Mouse (Mus musculus): Measurements from ENCODE around the gene Scaf11. TPM values are rescaled to one million over a fixed set of nuclear protein-coding genes. Genes with fewer than 3 reads are reported as not detected.

Scaf11 gene
- polyA plus RNA-seq, 2 experiments: 51.4 to 93.7 TPM

- no peaks in the 10 kb centered on the region for H3K27me3 ChIP-seq (ENCODE audit: control insufficient read depth, insufficient read depth, low read length)
- H3K9me3 ChIP-seq (ENCODE audit: control insufficient read depth, low read length): no peaks in the 10 kb centered on the region
- 76% methylated on average over 3 of the region's 3 CpGs for WGBS
- no peak overlapping the region for H3K4me3 ChIP-seq (replicated peaks; ENCODE audit: low read length)
- H3K4me1 ChIP-seq (ENCODE audit: control insufficient read depth, insufficient read depth, low read length): peaks cover 22% of the 10 kb centered on the region
- H3K9ac ChIP-seq (ENCODE audit: low read depth, low read length, severe bottlenecking): no peak overlapping the region
- ATAC-seq (ENCODE audit: low FRiP score, low read depth) (no peak), DNase-seq (ENCODE audit: low spot score) (no peak)
- H3K4me2 ChIP-seq (replicated peaks; ENCODE audit: low read depth, low read length, severe bottlenecking): no peak overlapping the region
- no peak overlapping the region for H3K27ac ChIP-seq (replicated peaks; ENCODE audit: low read depth, low read length)
- peaks cover 3% of the 10 kb centered on the region; the same call in 1 of the 2 replicates for H3K36me3 ChIP-seq (ENCODE audit: control insufficient read depth, insufficient read depth, low read length)
- TF ChIP-seq POLR2A (IDR thresholded peaks at IDR 0.05; ENCODE audit: borderline replicate concordance, extremely low read depth, insufficient read depth, insufficient read length): no peak
These were observed 3.3 kb downstream of the Scaf11 start for GRCm38 (mm10) chr15:96457338-96457664.

- Histone ChIP-seq H3K36me3 (ENCODE audit: control insufficient read depth, insufficient read depth, low read length) (peaks cover 5% of the 10 kb centered on the region), H3K27ac (replicated peaks; ENCODE audit: low read depth, low read length) (no peak overlapping the region), H3K27me3 (ENCODE audit: control insufficient read depth, insufficient read depth, low read length) (no peaks in the 10 kb centered on the region), H3K9ac (ENCODE audit: low read depth, low read length, severe bottlenecking) (no peak overlapping the region), H3K4me3 (replicated peaks; ENCODE audit: low read length) (no peak overlapping the region), H3K4me2 (replicated peaks; ENCODE audit: low read depth, low read length, severe bottlenecking) (no peak overlapping the region), H3K4me1 (ENCODE audit: control insufficient read depth, insufficient read depth, low read length) (peaks cover 17% of the 10 kb centered on the region), H3K9me3 (ENCODE audit: control insufficient read depth, low read length) (no peaks in the 10 kb centered on the region)
- DNase-seq (ENCODE audit: low spot score): no peak
- no peak for TF ChIP-seq POLR2A (IDR thresholded peaks at IDR 0.05; ENCODE audit: borderline replicate concordance, extremely low read depth, insufficient read depth, insufficient read length)
- WGBS: 81% methylated on average over 5 of the region's 5 CpGs
- ATAC-seq (ENCODE audit: low FRiP score, low read depth): no peak
These were observed 3.8 kb downstream of the Scaf11 start for GRCm38 (mm10) chr15:96456651-96457337.

- H3K4me3 ChIP-seq (replicated peaks; ENCODE audit: low read length): no peak overlapping the region
These were observed 4.9 kb downstream of the Scaf11 start for GRCm38 (mm10) chr15:96455595-96456214.

GRCm38 (mm10) chr15:96453346-96453745, 7.3 kb downstream of the Scaf11 start:
- no peaks in the 10 kb centered on the region for H3K9me3 ChIP-seq (ENCODE audit: control insufficient read depth, low read length)
- no peaks in the 10 kb centered on the region for H3K27me3 ChIP-seq (ENCODE audit: control insufficient read depth, insufficient read depth, low read length)
- no peak overlapping the region for H3K4me3 ChIP-seq (replicated peaks; ENCODE audit: low read length)
- H3K4me1 ChIP-seq (ENCODE audit: control insufficient read depth, insufficient read depth, low read length): peaks cover 8% of the 10 kb centered on the region; the same call in 1 of the 2 replicates
- H3K9ac ChIP-seq (ENCODE audit: low read depth, low read length, severe bottlenecking): no peak overlapping the region
- 95% methylated on average over 1 of the region's 1 CpGs for WGBS
- H3K27ac ChIP-seq (replicated peaks; ENCODE audit: low read depth, low read length): no peak overlapping the region
- no peak for DNase-seq (ENCODE audit: low spot score)
- TF ChIP-seq POLR2A (IDR thresholded peaks at IDR 0.05; ENCODE audit: borderline replicate concordance, extremely low read depth, insufficient read depth, insufficient read length): no peak
- no peak overlapping the region for H3K4me2 ChIP-seq (replicated peaks; ENCODE audit: low read depth, low read length, severe bottlenecking)
- ATAC-seq (ENCODE audit: low FRiP score, low read depth): no peak
- peaks cover 19% of the 10 kb centered on the region for H3K36me3 ChIP-seq (ENCODE audit: control insufficient read depth, insufficient read depth, low read length)

More at GRCm38 (mm10) chr15:96455595-96456214, 4.9 kb downstream of the Scaf11 start:
- no peak for TF ChIP-seq POLR2A (IDR thresholded peaks at IDR 0.05; ENCODE audit: borderline replicate concordance, extremely low read depth, insufficient read depth, insufficient read length)
- DNase-seq (ENCODE audit: low spot score): no peak
- Histone ChIP-seq H3K9ac (ENCODE audit: low read depth, low read length, severe bottlenecking) (no peak overlapping the region), H3K9me3 (ENCODE audit: control insufficient read depth, low read length) (no peaks in the 10 kb centered on the region), H3K4me2 (replicated peaks; ENCODE audit: low read depth, low read length, severe bottlenecking) (no peak overlapping the region), H3K27me3 (ENCODE audit: control insufficient read depth, insufficient read depth, low read length) (no peaks in the 10 kb centered on the region), H3K27ac (replicated peaks; ENCODE audit: low read depth, low read length) (no peak overlapping the region), H3K4me1 (ENCODE audit: control insufficient read depth, insufficient read depth, low read length) (peaks cover 16% of the 10 kb centered on the region), H3K36me3 (ENCODE audit: control insufficient read depth, insufficient read depth, low read length) (peaks cover 10% of the 10 kb centered on the region)
- ATAC-seq (ENCODE audit: low FRiP score, low read depth): no peak
- 77% methylated on average over 4 of the region's 4 CpGs for WGBS

GRCm38 (mm10) chr15:96448656-96449299, 11.9 kb downstream of the Scaf11 start:
- Histone ChIP-seq H3K4me2 (replicated peaks; ENCODE audit: low read depth, low read length, severe bottlenecking) (no peak overlapping the region), H3K9ac (ENCODE audit: low read depth, low read length, severe bottlenecking) (no peak overlapping the region), H3K27me3 (ENCODE audit: control insufficient read depth, insufficient read depth, low read length) (no peaks in the 10 kb centered on the region), H3K36me3 (ENCODE audit: control insufficient read depth, insufficient read depth, low read length) (peaks cover 31% of the 10 kb centered on the region), H3K4me1 (ENCODE audit: control insufficient read depth, insufficient read depth, low read length) (0 out of 2 replicates have a peak, but pooled peaks cover under 1% of the 10 kb centered on the region), H3K4me3 (replicated peaks; ENCODE audit: low read length) (no peak overlapping the region), H3K27ac (replicated peaks; ENCODE audit: low read depth, low read length) (no peak overlapping the region), H3K9me3 (ENCODE audit: control insufficient read depth, low read length) (no peaks in the 10 kb centered on the region)
- 91% methylated on average over 7 of the region's 7 CpGs for WGBS
- ATAC-seq (ENCODE audit: low FRiP score, low read depth) (no peak), DNase-seq (ENCODE audit: low spot score) (no peak)
- no peak for TF ChIP-seq POLR2A (IDR thresholded peaks at IDR 0.05; ENCODE audit: borderline replicate concordance, extremely low read depth, insufficient read depth, insufficient read length)
